Mouse (Mus musculus) intestine, embryonic 14.5 days (tissue): ENCODE results near the gene Rtp2. TPM values are rescaled to one million over a fixed set of nuclear protein-coding genes. Genes with fewer than 3 reads are reported as not detected.

Experiments
- ATAC-seq: fragments of 200-750 bp; cut with Nextera tagmentation; replicated peaks from 2 replicates; pipeline ENCODE4 v1.8.0; 2017; ENCODE audit warnings: low read depth, moderate number of reproducible peaks, moderate TSS enrichment, moderate library complexity; ENCODE audit not compliant: low FRiP score, low TSS enrichment
- DNase-seq: peaks from one replicate; pipeline ENCODE4 v3.0.0-alpha.2; 2018; ENCODE audit warnings: low spot score
- H3K27ac ChIP-seq: fragments of 300-500 bp; sonication (generic); 2 replicates; pipeline ENCODE4 v1.5.1; 2014; ENCODE audit warnings: low read depth, mild to moderate bottlenecking, control low read depth
- H3K27me3 ChIP-seq: fragments of 300-500 bp; sonication (generic); replicated peaks from 2 replicates; pipeline ENCODE4 v1.6.1; 2014; ENCODE audit warnings: low read length, control low read depth; ENCODE audit not compliant: control insufficient read depth, insufficient read depth
- H3K36me3 ChIP-seq: fragments of 300-500 bp; sonication (generic); 2 replicates; pipeline ENCODE4 v1.6.1; 2014; ENCODE audit warnings: low read length, control low read depth; ENCODE audit not compliant: control insufficient read depth, insufficient read depth
- H3K4me1 ChIP-seq: fragments of 300-500 bp; sonication (generic); replicated peaks from 2 replicates; pipeline ENCODE4 v1.6.1; 2014; ENCODE audit warnings: low read length, control low read depth, mixed read lengths; ENCODE audit not compliant: control insufficient read depth, insufficient read depth
- H3K4me2 ChIP-seq: fragments of 300-500 bp; sonication (generic); 2 replicates; pipeline ENCODE4 v1.6.1; 2014; ENCODE audit warnings: low read length
- H3K4me3 ChIP-seq: fragments of 300-500 bp; sonication (generic); 2 replicates; pipeline ENCODE4 v1.5.1; 2014; ENCODE audit warnings: low read depth, low read length, control low read depth, mixed read lengths
- H3K9ac ChIP-seq: fragments of 300-500 bp; sonication (generic); 2 replicates; pipeline ENCODE4 v1.6.1; 2014; ENCODE audit warnings: mild to moderate bottlenecking, low read length
- H3K9me3 ChIP-seq: fragments of 300-500 bp; sonication (generic); 2 replicates; pipeline ENCODE4 v1.6.1; 2016; ENCODE audit warnings: low read length, control low read depth; ENCODE audit not compliant: control insufficient read depth
- whole genome bisulfite sequencing: fragments of 180-500 bp; shearing (Covaris S2); extraction: QIAGEN DNeasy Blood & Tissue Kit; methylation state at CpG from one replicate; pipeline ENCODE4 v1.1.7; 2014; 5-methylcytosine and 5-hydroxymethylcytosine counted together
- polyA plus RNA-seq: library from polyadenylated mRNA; unstranded; fragments of >200 nt; fragmentation: Nextera tagmentation; extraction: Ambion mirVana; gene quantifications from 2 replicates; pipeline ENCODE4 v1.2.1, GENCODE M21; 2014

Gene Rtp2
- polyA plus RNA-seq, 1 experiment from 2014 or later = not detected

- no peaks in the 10 kb centered on the region for H3K27me3 ChIP-seq
- no peak for DNase-seq
- no peak for ATAC-seq
- H3K4me3 ChIP-seq = no peak overlapping the region
- no peak overlapping the region for H3K4me2 ChIP-seq
- WGBS = 86% methylated on average over 2 of the region's 2 CpGs
- no peaks in the 10 kb centered on the region for H3K4me1 ChIP-seq
- H3K27ac ChIP-seq = no peak overlapping the region
- no peak overlapping the region for H3K9ac ChIP-seq
- H3K36me3 ChIP-seq = no peaks in the 10 kb centered on the region
- H3K9me3 ChIP-seq = no peaks in the 10 kb centered on the region
These were observed 30.2 kb upstream of the Rtp2 start for GRCm38 (mm10) chr16:23962401-23962800.

GRCm38 (mm10) chr16:23958938-23959337, 26.7 kb upstream of the Rtp2 start:
- Histone ChIP-seq H3K4me2 (no peak overlapping the region), H3K27ac (no peak overlapping the region)
- no peak for ATAC-seq

GRCm38 (mm10) chr16:23953959-23954260, 21.7 kb upstream of the Rtp2 start:
- no peak for DNase-seq

More at GRCm38 (mm10) chr16:23958938-23959337, 26.7 kb upstream of the Rtp2 start:
- no peak overlapping the region for H3K9ac ChIP-seq
- no peak for DNase-seq
- no peaks in the 10 kb centered on the region for H3K27me3 ChIP-seq
- H3K4me3 ChIP-seq = no peak overlapping the region
- H3K9me3 ChIP-seq = no peaks in the 10 kb centered on the region
- no peaks in the 10 kb centered on the region for H3K4me1 ChIP-seq
- no peaks in the 10 kb centered on the region for H3K36me3 ChIP-seq

GRCm38 (mm10) chr16:23953189-23953958, 21.2 kb upstream of the Rtp2 start:
- no peak overlapping the region for H3K27ac ChIP-seq
- H3K27me3 ChIP-seq = no peaks in the 10 kb centered on the region

More at GRCm38 (mm10) chr16:23953959-23954260, 21.7 kb upstream of the Rtp2 start:
- ATAC-seq = no peak
- Histone ChIP-seq H3K4me3 (no peak overlapping the region), H3K27ac (no peak overlapping the region), H3K27me3 (no peaks in the 10 kb centered on the region), H3K4me2 (no peak overlapping the region), H3K9me3 (no peaks in the 10 kb centered on the region), H3K4me1 (no peaks in the 10 kb centered on the region), H3K9ac (no peak overlapping the region), H3K36me3 (no peaks in the 10 kb centered on the region)
- 17% methylated on average over 1 of the region's 1 CpGs for WGBS

GRCm38 (mm10) chr16:23952101-23952727, 20.0 kb upstream of the Rtp2 start:
- Histone ChIP-seq H3K27ac (no peak overlapping the region), H3K9me3 (no peaks in the 10 kb centered on the region; the same call in 1 of the 2 replicates), H3K4me2 (no peak overlapping the region), H3K4me1 (no peaks in the 10 kb centered on the region), H3K9ac (no peak overlapping the region), H3K36me3 (no peaks in the 10 kb centered on the region), H3K4me3 (no peak overlapping the region), H3K27me3 (no peaks in the 10 kb centered on the region)
- DNase-seq (no peak), ATAC-seq (no peak)
- 64% methylated on average over 4 of the region's 4 CpGs for WGBS

More at GRCm38 (mm10) chr16:23953189-23953958, 21.2 kb upstream of the Rtp2 start:
- WGBS = 55% methylated on average over 11 of the region's 11 CpGs
- H3K4me3 ChIP-seq = no peak overlapping the region
- no peak for ATAC-seq
- no peak overlapping the region for H3K9ac ChIP-seq
- DNase-seq = peak; percentile 76
- H3K4me2 ChIP-seq = no peak overlapping the region
- no peaks in the 10 kb centered on the region for H3K9me3 ChIP-seq
- no peaks in the 10 kb centered on the region for H3K4me1 ChIP-seq
- H3K36me3 ChIP-seq = no peaks in the 10 kb centered on the region

- Histone ChIP-seq H3K27ac (no peak overlapping the region), H3K9me3 (no peaks in the 10 kb centered on the region; the same call in 1 of the 2 replicates), H3K36me3 (no peaks in the 10 kb centered on the region), H3K9ac (no peak overlapping the region), H3K4me1 (no peaks in the 10 kb centered on the region), H3K27me3 (no peaks in the 10 kb centered on the region), H3K4me3 (no peak overlapping the region), H3K4me2 (no peak overlapping the region)
- WGBS = 88% methylated on average over 6 of the region's 6 CpGs
- DNase-seq = no peak
- no peak for ATAC-seq
These were observed 15.5 kb upstream of the Rtp2 start for GRCm38 (mm10) chr16:23947654-23948053.

GRCm38 (mm10) chr16:23944801-23945200, 12.6 kb upstream of the Rtp2 start:
- H3K27me3 ChIP-seq = no peaks in the 10 kb centered on the region
- no peak overlapping the region for H3K4me3 ChIP-seq
- ATAC-seq (no peak), DNase-seq (no peak)
- no peaks in the 10 kb centered on the region for H3K36me3 ChIP-seq
- 30% methylated on average over 3 of the region's 3 CpGs for WGBS
- no peak overlapping the region for H3K4me2 ChIP-seq
- H3K9me3 ChIP-seq = no peaks in the 10 kb centered on the region; the same call in 1 of the 2 replicates
- H3K27ac ChIP-seq = no peak overlapping the region
- no peaks in the 10 kb centered on the region for H3K4me1 ChIP-seq
- H3K9ac ChIP-seq = no peak overlapping the region

GRCm38 (mm10) chr16:23934397-23934796, 2.2 kb upstream of the Rtp2 start:
- H3K4me1 ChIP-seq = no peaks in the 10 kb centered on the region
- no peak for ATAC-seq
- H3K27ac ChIP-seq = no peak overlapping the region
- H3K27me3 ChIP-seq = no peaks in the 10 kb centered on the region
- H3K4me3 ChIP-seq = no peak overlapping the region
- H3K4me2 ChIP-seq = no peak overlapping the region
- no peaks in the 10 kb centered on the region for H3K36me3 ChIP-seq
- DNase-seq = no peak
- 36% methylated on average over 2 of the region's 2 CpGs for WGBS
- H3K9ac ChIP-seq = no peak overlapping the region
- no peaks in the 10 kb centered on the region for H3K9me3 ChIP-seq

GRCm38 (mm10) chr16:23931275-23931674, 919 bp downstream of the Rtp2 start:
- no peaks in the 10 kb centered on the region for H3K9me3 ChIP-seq
- H3K4me1 ChIP-seq = no peaks in the 10 kb centered on the region
- H3K9ac ChIP-seq = no peak overlapping the region
- ATAC-seq (no peak), DNase-seq (no peak)
- H3K36me3 ChIP-seq = no peaks in the 10 kb centered on the region
- H3K27ac ChIP-seq = no peak overlapping the region
- H3K27me3 ChIP-seq = no peaks in the 10 kb centered on the region
- no peak overlapping the region for H3K4me3 ChIP-seq
- no peak overlapping the region for H3K4me2 ChIP-seq
- WGBS = 50% methylated on average over 18 of the region's 18 CpGs
